Mouse (Mus musculus) megakaryocyte progenitor cell, adult 5-6 weeks (primary cell): ENCODE data around the gene Sult6b1. TPM values are rescaled to one million over a fixed set of nuclear protein-coding genes. Genes with fewer than 3 reads are reported as not detected.

Experiments used
- ATAC-seq: replicated peaks from 2 replicates; pipeline ENCODE4 v1.8.0; 2016; ENCODE audit warnings: mild to moderate bottlenecking, moderate TSS enrichment, inconsistent platforms; ENCODE audit not compliant: poor library complexity
- total RNA-seq, 2 experiments: library from RNA; stranded (forward) in 1 of 2; stranded (reverse) in 1 of 2; fragments of 157-497, 149-512 nt in 1 of 2; fragments of 200-1000 nt in 1 of 2; gene quantifications; 2 replicates each; pipeline versions ENCODE4 v1.2.3 to v1.2.4; 2015 to 2017

Sult6b1 gene
- total RNA-seq, 2 experiments from 2014 or later = not detected

DNA sequence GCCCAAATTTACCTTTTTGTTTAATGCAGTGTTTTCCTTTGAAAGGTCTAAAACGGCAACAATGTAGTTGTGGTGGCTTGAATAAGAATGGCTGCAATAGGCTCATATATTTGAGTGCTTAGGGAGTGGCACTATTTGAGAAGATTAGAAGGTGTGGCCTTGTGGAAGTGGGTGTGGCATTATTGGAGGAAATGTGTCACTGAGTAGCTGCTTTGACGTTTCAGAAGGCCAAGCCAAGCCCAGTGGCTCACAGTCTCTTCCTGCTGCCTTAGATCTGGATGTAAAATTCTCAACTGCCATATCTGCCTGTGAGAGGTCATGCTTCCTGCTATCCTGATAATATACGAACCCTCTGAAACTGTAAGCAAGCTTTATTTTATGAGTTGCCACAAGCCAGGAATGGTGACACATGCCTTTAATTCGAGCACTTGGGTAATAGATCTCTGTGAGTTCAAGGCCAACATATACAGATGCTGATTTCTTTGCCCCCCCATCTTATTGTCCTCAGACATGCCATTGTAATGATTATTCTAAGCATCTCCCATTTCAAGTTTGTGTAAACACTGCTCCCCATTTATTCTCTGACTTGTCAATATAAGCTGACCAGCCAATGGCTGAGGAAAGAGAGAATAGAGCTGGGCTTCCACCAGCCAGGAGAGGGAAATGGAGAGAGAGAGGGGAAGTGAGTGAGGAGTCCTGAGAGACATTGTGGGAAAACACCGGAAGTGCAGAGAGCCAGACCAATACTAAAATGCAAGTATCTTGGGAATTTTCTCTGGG lies 21.3 kb downstream of the Sult6b1 start:
- no peak for ATAC-seq

DNA sequence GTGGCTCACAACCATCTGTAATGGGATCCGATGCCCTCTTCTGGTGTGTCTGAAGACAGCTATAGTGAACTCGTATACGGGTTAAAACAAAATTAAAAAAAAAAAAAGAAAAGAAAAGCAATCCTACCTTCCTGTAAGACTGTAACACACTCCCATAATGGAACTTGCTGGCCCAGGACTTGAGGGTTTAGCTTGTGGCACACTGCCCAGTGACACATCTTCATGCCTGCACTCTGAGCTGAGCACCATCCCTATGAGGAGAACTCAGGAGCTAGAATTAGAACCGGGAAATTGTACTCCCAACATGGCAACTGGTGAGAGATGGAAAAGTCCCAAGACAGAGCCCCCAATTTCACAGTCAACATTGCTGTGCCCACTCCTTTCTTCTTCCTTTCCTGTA lies 23.5 kb downstream of the Sult6b1 start:
- ATAC-seq = no peak

GRCm38 (mm10) chr17:78882401-78883112 lies 24.2 kb downstream of the Sult6b1 start, which contains the start of gene Eif2ak2:
Eif2ak2 (minus strand) TSS chr17:78882573.
- ATAC-seq = peak; percentile 98

DNA sequence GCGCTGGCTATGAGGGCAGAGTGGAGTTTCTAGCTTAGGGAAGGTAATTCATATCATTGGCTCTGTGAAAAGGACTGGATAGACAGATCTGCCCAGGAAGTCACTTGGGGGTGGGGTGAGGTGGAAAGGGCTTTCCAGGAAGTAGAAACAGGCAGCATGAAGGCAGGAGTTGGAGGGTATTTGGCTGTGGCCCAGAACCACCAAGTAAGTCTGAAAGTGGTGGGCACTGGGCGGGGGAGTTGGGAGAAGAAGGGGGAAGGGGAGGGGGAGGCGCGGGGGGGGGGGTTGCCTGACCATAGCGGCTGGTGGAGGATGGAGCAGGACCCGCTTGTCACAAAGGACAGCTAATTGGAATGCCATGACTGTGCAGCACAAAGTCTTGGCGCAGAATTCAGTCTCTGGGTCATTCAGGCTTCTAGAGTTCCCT lies 24.9 kb downstream of the Sult6b1 start:
- peak; percentile 49 for ATAC-seq

DNA sequence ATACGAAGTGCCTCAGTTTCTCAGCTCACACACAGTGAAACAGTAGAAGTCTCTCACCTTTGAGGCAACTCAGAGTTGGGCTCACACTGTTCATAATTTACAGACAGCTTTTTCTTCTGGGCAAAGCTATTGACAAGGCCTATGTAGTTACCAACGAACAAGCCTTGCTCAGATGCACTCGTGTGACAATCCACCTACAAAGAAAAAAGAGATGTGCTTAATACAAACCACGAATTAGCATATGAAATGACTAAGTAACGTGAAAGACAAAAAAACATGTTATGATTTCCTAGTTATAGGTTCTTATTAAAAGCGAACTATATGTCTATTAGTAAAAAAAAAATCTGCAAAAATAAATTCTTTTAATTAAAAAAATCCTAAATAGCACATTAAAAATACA lies 32.9 kb downstream of the Sult6b1 start:
- ATAC-seq = no peak

- no peak for ATAC-seq
Observed at GRCm38 (mm10) chr17:78856243-78856642, 50.5 kb downstream of the Sult6b1 start.

- ATAC-seq = no peak
Observed at GRCm38 (mm10) chr17:78842271-78842928, 64.4 kb downstream of the Sult6b1 start.

GRCm38 (mm10) chr17:78836056-78836455 lies 70.7 kb downstream of the Sult6b1 start:
- ATAC-seq = 0 out of 2 replicates have a peak, but pooled peaks have one; percentile 12

DNA sequence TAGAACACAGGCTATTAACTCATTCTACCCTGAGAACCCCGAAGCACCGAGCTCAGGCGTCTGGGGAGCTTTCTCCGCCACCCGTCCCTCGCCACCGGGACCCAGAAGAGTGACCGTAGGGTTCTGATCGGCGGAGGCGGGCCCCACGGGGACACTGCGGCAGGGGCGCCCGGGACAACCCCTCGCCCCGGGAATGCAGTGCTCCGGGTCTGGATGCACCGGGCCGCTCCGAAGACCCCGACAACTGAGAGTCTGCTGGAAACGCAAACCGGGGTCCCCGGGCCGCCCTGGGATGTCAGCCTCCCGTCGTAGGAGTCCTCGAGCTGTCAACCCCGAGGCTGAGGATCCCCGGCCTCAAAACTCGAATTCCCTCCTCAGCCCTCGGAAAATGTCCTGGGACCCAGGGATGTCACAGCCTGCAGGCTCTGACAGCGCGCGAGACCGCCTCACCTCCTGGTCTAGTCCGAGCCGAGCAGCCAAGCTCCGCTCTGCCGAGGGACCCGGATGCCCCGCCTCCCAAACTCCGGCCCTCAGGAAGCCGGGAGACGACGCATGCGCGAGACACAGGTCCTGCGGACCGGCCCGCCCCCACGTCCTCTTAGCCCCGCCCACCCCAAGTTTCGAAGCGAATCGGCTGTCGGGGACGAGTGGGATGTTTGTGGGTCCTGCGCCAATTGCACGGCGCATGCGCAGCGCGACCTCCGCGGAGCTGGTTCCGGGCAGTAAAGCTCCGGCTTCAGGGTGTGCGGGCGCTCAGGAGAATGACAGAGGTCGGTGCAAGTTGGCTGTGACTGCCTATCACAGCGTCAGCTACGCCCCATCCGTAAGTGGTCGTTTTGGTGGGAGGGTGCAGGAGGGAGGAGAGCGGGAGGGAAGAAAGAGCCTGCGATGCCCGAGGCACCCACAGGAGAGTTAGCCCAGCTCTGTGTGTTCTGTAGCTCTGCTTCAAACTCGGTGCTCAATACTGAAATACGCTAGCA lies 71.6 kb downstream of the Sult6b1 start, which contains the start of the genes Heatr5b and Gpatch11:
Heatr5b (minus strand) TSS at position 509 of the 980 bp plus-strand sequence.
Gpatch11 (plus strand) TSS at position 712 of the 980 bp plus-strand sequence.
- peak; percentile 88 for ATAC-seq

Other genes starting within 250 kb of the Sult6b1 start
- 21.0 and 21.9 TPM in 2 replicates for gene Strn, start 169.8 kb downstream of the Sult6b1 start, total RNA-seq (2015)
- 35.2 and 42.5 TPM in 2 replicates for gene Strn, start 169.8 kb downstream of the Sult6b1 start, total RNA-seq (2017)
- gene Heatr5b, start 71.6 kb downstream of the Sult6b1 start, total RNA-seq (2015) = 20.9 and 26.2 TPM in 2 replicates
- gene Heatr5b, start 71.6 kb downstream of the Sult6b1 start, total RNA-seq (2017) = 16.6 and 19.3 TPM in 2 replicates
- gene Gpatch11, start 71.4 kb downstream of the Sult6b1 start, total RNA-seq (2015) = 16.2 and 30.3 TPM in 2 replicates
- 27.9 and 31.7 TPM in 2 replicates for gene Gpatch11, start 71.4 kb downstream of the Sult6b1 start, total RNA-seq (2017)
- 18.8 and 20.7 TPM in 2 replicates for gene Eif2ak2, start 24.4 kb downstream of the Sult6b1 start, total RNA-seq (2015)
- gene Eif2ak2, start 24.4 kb downstream of the Sult6b1 start, total RNA-seq (2017) = 33.0 and 45.3 TPM in 2 replicates
- 28.9 and 32.9 TPM in 2 replicates for gene Cebpzos, start 9.5 kb upstream of the Sult6b1 start, total RNA-seq (2015)
- gene Cebpzos, start 9.5 kb upstream of the Sult6b1 start, total RNA-seq (2017) = 67.2 and 76.5 TPM in 2 replicates
- 68.7 and 78.1 TPM in 2 replicates for gene Cebpz, start 30.1 kb upstream of the Sult6b1 start, total RNA-seq (2015)
- 101 and 183 TPM in 2 replicates for gene Cebpz, start 30.1 kb upstream of the Sult6b1 start, total RNA-seq (2017)
- gene Ndufaf7, start 30.1 kb upstream of the Sult6b1 start, total RNA-seq (2015) = 43.5 and 57.6 TPM in 2 replicates
- gene Ndufaf7, start 30.1 kb upstream of the Sult6b1 start, total RNA-seq (2017) = 36.2 and 42.6 TPM in 2 replicates
- gene Prkd3, start 113.8 kb upstream of the Sult6b1 start, total RNA-seq (2015) = 38.1 and 42.1 TPM in 2 replicates
- 40.9 and 42.0 TPM in 2 replicates for gene Prkd3, start 113.8 kb upstream of the Sult6b1 start, total RNA-seq (2017)
- 0.47 and 4.9 TPM in 2 replicates for gene Qpct, start 144.9 kb upstream of the Sult6b1 start, total RNA-seq (2015)
- 1.2 and 1.6 TPM in 2 replicates for gene Qpct, start 144.9 kb upstream of the Sult6b1 start, total RNA-seq (2017)